Mouse (Mus musculus): Measurements from ENCODE around the gene Loxl3. TPM values are rescaled to one million over a fixed set of nuclear protein-coding genes. Genes with fewer than 3 reads are reported as not detected.

The Loxl3 gene
- polyA plus RNA-seq, 1 experiment: 14.4 TPM

DNA sequence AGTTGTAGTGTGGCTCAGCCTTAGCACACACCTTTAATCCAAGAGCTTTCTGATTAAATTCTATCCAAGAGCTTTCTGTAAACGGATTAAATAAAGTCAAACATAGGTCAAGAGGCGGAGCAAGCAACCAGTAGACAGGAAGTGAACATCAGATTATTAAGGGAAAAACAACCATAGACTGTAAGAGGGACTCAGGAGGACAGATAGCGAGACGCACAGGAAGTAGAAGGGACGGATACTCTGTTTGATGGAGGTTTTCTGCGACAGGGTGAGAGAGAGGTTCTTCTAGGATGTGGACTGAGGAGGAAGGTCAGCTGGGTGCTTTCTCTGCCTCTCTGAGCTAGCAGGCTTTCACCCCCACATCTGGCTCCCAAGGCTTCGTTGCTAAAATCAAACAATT is 24.0 kb upstream of the Loxl3 start:
- Histone ChIP-seq H3K36me3 (ENCODE audit: control insufficient read depth, insufficient read depth) (no peaks in the 10 kb centered on the region), H3K4me3 (no peak overlapping the region), H3ac (ENCODE audit: control insufficient read depth, insufficient read length) (no peak overlapping the region), H3K4me2 (ENCODE audit: low read depth) (no peak overlapping the region), H3K79me2 (ENCODE audit: control insufficient read depth, insufficient read depth) (no peaks in the 10 kb centered on the region), H3K27me3 (ENCODE audit: control insufficient read depth, insufficient read depth, insufficient read length) (no peaks in the 10 kb centered on the region)
- no peak for TF ChIP-seq SRF (IDR thresholded peaks at IDR 0.05; ENCODE audit: control insufficient read depth, insufficient read length, low read depth)
- TF ChIP-seq MAX (IDR thresholded peaks at IDR 0.05; ENCODE audit: low read depth): no peak
- TF ChIP-seq REST (IDR thresholded peaks at IDR 0.05; ENCODE audit: insufficient read depth, insufficient read length): no peak
- no peak for TF ChIP-seq POLR2AphosphoS2 (IDR thresholded peaks at IDR 0.05; ENCODE audit: insufficient read length, low read depth)
- no peak for TF ChIP-seq MYOD1 (IDR thresholded peaks at IDR 0.05; ENCODE audit: control insufficient read depth in 1 of 3, insufficient read length in 2 of 3, low read depth in 2 of 3)
- no peak for TF ChIP-seq POLR2A (IDR thresholded peaks at IDR 0.05; ENCODE audit: insufficient read length, low read depth)
- TF ChIP-seq USF1 (IDR thresholded peaks at IDR 0.05; ENCODE audit: low read depth): no peak
- no peak for TF ChIP-seq CEBPB (IDR thresholded peaks at IDR 0.05; ENCODE audit: insufficient read depth, poor library complexity, severe bottlenecking)
- TF ChIP-seq E2F4 (IDR thresholded peaks at IDR 0.05; ENCODE audit: insufficient read depth): no peak
- no peak for TF ChIP-seq TCF12 (IDR thresholded peaks at IDR 0.05; ENCODE audit: insufficient read depth, poor library complexity, severe bottlenecking)
- TF ChIP-seq TCF3 (IDR thresholded peaks at IDR 0.05; ENCODE audit: insufficient read length, low read depth): no peak
- TF ChIP-seq MYOG (IDR thresholded peaks at IDR 0.05; ENCODE audit: control insufficient read depth in 1 of 3, insufficient read depth in 1 of 3, insufficient read length in 2 of 3, low read depth in 2 of 3): no peak

DNA sequence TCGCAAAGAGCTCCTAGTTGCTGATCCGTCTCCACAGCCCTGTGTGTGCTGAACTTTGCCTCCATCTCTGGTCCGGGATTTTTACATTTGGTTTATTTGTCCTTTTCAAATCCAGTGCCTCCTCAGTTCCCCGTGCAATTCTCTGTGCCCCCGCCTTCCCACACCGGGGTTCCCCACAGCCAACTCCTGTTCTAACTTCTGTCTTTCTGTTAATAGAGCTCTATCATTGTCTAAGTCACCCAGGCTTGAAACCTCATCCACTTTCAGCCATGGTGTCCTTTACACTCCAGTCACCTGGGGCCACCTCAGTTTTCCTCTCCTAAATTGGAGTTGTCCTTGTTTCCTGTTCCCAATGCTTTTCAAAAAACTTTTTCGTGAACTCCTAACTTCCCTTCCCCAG is 22.7 kb upstream of the Loxl3 start:
- H3K27me3 ChIP-seq (ENCODE audit: control insufficient read depth, insufficient read depth, insufficient read length): no peaks in the 10 kb centered on the region
- H3ac ChIP-seq (ENCODE audit: control insufficient read depth, insufficient read length): no peak overlapping the region
- H3K36me3 ChIP-seq (ENCODE audit: control insufficient read depth, insufficient read depth): no peaks in the 10 kb centered on the region
- no peak overlapping the region for H3K4me3 ChIP-seq
- no peaks in the 10 kb centered on the region for H3K79me2 ChIP-seq (ENCODE audit: control insufficient read depth, insufficient read depth)
- TF ChIP-seq POLR2AphosphoS2 (IDR thresholded peaks at IDR 0.05; ENCODE audit: insufficient read length, low read depth): no peak
- TF ChIP-seq MYOG (IDR thresholded peaks at IDR 0.05; ENCODE audit: control insufficient read depth in 1 of 3, insufficient read depth in 1 of 3, insufficient read length in 2 of 3, low read depth in 2 of 3): no peak
- TF ChIP-seq USF1 (IDR thresholded peaks at IDR 0.05; ENCODE audit: low read depth): no peak
- TF ChIP-seq TCF12 (IDR thresholded peaks at IDR 0.05; ENCODE audit: insufficient read depth, poor library complexity, severe bottlenecking): no peak
- no peak overlapping the region for H3K4me2 ChIP-seq (ENCODE audit: low read depth)

DNA sequence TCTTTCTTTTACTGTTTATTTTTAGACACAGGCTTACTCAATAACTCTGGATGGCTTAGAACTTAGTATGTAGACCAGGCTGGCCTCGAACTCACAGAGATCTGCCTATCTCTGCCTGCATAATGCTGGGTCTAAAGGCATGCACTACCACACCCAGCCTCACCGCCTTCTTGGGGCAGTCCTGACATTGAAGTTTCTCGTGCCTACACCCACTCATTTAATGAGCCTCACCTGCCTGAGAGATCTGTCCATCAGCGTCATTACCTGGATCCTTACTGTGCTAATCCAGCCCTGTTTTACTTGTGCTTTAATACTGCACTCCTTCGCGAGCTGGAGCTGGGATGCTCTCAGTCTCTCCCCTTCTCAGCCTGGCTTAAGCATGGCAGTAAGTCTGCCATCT is 22.2 kb upstream of the Loxl3 start:
- Histone ChIP-seq H3ac (ENCODE audit: control insufficient read depth, insufficient read length) (no peak overlapping the region), H3K79me2 (ENCODE audit: control insufficient read depth, insufficient read depth) (no peaks in the 10 kb centered on the region), H3K27me3 (ENCODE audit: control insufficient read depth, insufficient read depth, insufficient read length) (no peaks in the 10 kb centered on the region), H3K4me2 (ENCODE audit: low read depth) (no peak overlapping the region), H3K36me3 (ENCODE audit: control insufficient read depth, insufficient read depth) (no peaks in the 10 kb centered on the region), H3K4me3 (no peak overlapping the region)
- TF ChIP-seq MAX (IDR thresholded peaks at IDR 0.05; ENCODE audit: low read depth): no peak

DNA sequence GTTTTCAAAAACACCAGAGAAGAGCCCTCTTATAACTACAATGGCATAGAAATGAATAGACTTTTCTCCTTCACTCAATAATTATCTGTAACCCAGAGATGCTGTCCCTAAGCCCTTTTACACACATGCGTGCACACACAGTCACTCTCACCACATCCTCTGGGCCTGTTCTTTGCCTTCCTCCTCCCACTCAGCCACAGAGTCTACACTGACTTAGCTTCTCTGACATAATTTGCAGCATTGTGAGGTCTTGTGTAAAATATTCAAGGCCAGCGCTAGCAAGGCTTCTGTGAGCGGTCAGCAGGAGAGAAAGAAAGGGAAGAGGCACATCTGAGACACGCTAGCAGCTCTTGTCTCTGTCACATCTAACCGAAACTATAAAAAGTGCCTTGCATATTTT is 20.5 kb upstream of the Loxl3 start:
- Histone ChIP-seq H3K36me3 (ENCODE audit: control insufficient read depth, insufficient read depth) (no peaks in the 10 kb centered on the region), H3K27me3 (ENCODE audit: control insufficient read depth, insufficient read depth, insufficient read length) (no peaks in the 10 kb centered on the region), H3ac (ENCODE audit: control insufficient read depth, insufficient read length) (no peak overlapping the region), H3K4me2 (ENCODE audit: low read depth) (peak overlapping the region; percentile 77), H3K4me3 (no peak overlapping the region), H3K79me2 (ENCODE audit: control insufficient read depth, insufficient read depth) (no peaks in the 10 kb centered on the region)
- TF ChIP-seq USF1 (IDR thresholded peaks at IDR 0.05; ENCODE audit: low read depth) (no peak), MAX (IDR thresholded peaks at IDR 0.05; ENCODE audit: low read depth) (no peak), TCF3 (IDR thresholded peaks at IDR 0.05; ENCODE audit: insufficient read length, low read depth) (no peak), TCF12 (IDR thresholded peaks at IDR 0.05; ENCODE audit: insufficient read depth, poor library complexity, severe bottlenecking) (no peak), POLR2A (IDR thresholded peaks at IDR 0.05; ENCODE audit: insufficient read length, low read depth) (no peak), E2F4 (IDR thresholded peaks at IDR 0.05; ENCODE audit: insufficient read depth) (no peak), REST (IDR thresholded peaks at IDR 0.05; ENCODE audit: insufficient read depth, insufficient read length) (no peak), MYOG (IDR thresholded peaks at IDR 0.05; ENCODE audit: control insufficient read depth in 1 of 3, insufficient read depth in 1 of 3, insufficient read length in 2 of 3, low read depth in 2 of 3) (no peak)

DNA sequence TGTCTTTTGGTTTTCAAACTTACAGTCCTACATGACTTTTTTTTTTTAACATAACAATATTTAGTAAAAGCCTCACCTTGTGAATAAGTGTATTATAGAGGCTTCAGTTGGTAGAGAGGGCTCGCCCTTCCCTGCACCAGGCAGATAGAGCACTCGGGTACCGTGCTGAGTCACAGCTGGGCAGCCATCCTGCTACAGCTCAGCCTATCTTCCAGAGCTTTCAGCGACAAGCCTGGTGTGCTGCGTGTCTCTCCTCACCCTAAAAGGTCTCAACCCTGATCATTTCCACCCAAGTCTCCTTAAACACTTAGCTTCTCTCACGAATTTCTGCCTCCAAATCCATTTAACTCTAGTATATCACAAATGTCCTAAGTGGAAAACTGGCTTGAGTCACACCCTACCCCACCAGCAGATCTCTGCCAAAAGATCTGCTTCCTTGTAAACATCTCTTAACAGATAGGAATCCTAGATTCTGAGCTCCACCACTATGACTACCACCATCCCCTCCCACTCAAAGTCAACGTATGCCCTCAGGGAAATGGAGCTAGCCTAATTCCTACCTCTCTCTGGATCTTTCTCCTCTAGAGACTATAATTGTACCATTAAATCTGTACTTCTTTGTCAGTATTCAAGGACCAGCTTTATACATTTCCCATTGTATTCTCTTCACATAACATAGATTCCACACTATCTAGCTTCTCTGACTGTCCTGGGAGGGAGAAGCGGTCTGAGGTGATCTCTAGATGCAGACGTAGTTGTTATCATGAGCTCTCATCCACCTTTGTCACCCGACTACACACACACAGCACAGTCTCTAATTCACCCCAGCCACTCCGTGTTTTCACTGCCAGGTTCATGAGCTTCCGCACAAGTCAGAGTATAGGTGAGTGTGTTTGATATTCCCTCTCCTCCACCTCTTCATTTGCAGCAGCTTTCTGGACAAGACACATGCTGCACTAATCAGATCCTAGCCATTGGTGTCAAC is 19.2 kb upstream of the Loxl3 start:
- no peaks in the 10 kb centered on the region for H3K36me3 ChIP-seq (ENCODE audit: control insufficient read depth, insufficient read depth)
- peak overlapping the region; percentile 77 for H3K4me2 ChIP-seq (ENCODE audit: low read depth)
- H3K27me3 ChIP-seq (ENCODE audit: control insufficient read depth, insufficient read depth, insufficient read length): no peaks in the 10 kb centered on the region
- no peak overlapping the region for H3ac ChIP-seq (ENCODE audit: control insufficient read depth, insufficient read length)
- no peak overlapping the region for H3K4me3 ChIP-seq
- TF ChIP-seq USF1 (IDR thresholded peaks at IDR 0.05; ENCODE audit: low read depth): no peak
- TF ChIP-seq POLR2A (IDR thresholded peaks at IDR 0.05; ENCODE audit: insufficient read length, low read depth): peak; percentile 46
- TF ChIP-seq CEBPB (IDR thresholded peaks at IDR 0.05; ENCODE audit: insufficient read depth, poor library complexity, severe bottlenecking): no peak
- no peak for TF ChIP-seq POLR2AphosphoS2 (IDR thresholded peaks at IDR 0.05; ENCODE audit: insufficient read length, low read depth)
- TF ChIP-seq MYOD1 (IDR thresholded peaks at IDR 0.05; ENCODE audit: control insufficient read depth in 1 of 3, insufficient read length in 2 of 3, low read depth in 2 of 3): peak in 2 of 3 experiments; percentile 20 to 38
- no peak for TF ChIP-seq REST (IDR thresholded peaks at IDR 0.05; ENCODE audit: insufficient read depth, insufficient read length)
- no peak for TF ChIP-seq SRF (IDR thresholded peaks at IDR 0.05; ENCODE audit: control insufficient read depth, insufficient read length, low read depth)
- no peak for TF ChIP-seq TCF12 (IDR thresholded peaks at IDR 0.05; ENCODE audit: insufficient read depth, poor library complexity, severe bottlenecking)
- no peak for TF ChIP-seq TCF3 (IDR thresholded peaks at IDR 0.05; ENCODE audit: insufficient read length, low read depth)
- peak in 1 of 3 experiments; percentile 16 for TF ChIP-seq MYOG (IDR thresholded peaks at IDR 0.05; ENCODE audit: control insufficient read depth in 1 of 3, insufficient read depth in 1 of 3, insufficient read length in 2 of 3, low read depth in 2 of 3)
- TF ChIP-seq MAX (IDR thresholded peaks at IDR 0.05; ENCODE audit: low read depth): no peak
- no peak for TF ChIP-seq E2F4 (IDR thresholded peaks at IDR 0.05; ENCODE audit: insufficient read depth)
- no peaks in the 10 kb centered on the region for H3K79me2 ChIP-seq (ENCODE audit: control insufficient read depth, insufficient read depth)

All from myocyte (in vitro differentiated cells).